Mouse (Mus musculus) hindbrain, postnatal 0 days (tissue): ENCODE results near the gene Uhrf1bp1l. TPM values are rescaled to one million over a fixed set of nuclear protein-coding genes. Genes with fewer than 3 reads are reported as not detected.

ENCODE experiments used
- ATAC-seq: fragments of 200-750 bp; cut with Nextera tagmentation; 2 replicates; pipeline ENCODE4 v1.8.0; 2017; ENCODE audit warnings: mild to moderate bottlenecking, moderate TSS enrichment, moderate library complexity
- DNase-seq: peaks from one replicate; pipeline ENCODE4 v3.0.0-alpha.2; 2015; ENCODE audit warnings: low spot score
- H3K27ac ChIP-seq: fragments of 300-500 bp; sonication (generic); 2 replicates; pipeline ENCODE4 v1.5.1; 2014; ENCODE audit warnings: mild to moderate bottlenecking
- H3K27me3 ChIP-seq: fragments of 300-500 bp; sonication (generic); 2 replicates; pipeline ENCODE4 v1.6.1; 2014; ENCODE audit warnings: low read length, mixed read lengths; ENCODE audit not compliant: insufficient read depth
- H3K36me3 ChIP-seq: fragments of 300-500 bp; sonication (generic); 2 replicates; pipeline ENCODE4 v1.6.1; 2014; ENCODE audit warnings: low read length, mixed read lengths; ENCODE audit not compliant: insufficient read depth
- H3K4me1 ChIP-seq: fragments of 300-500 bp; sonication (generic); 2 replicates; pipeline ENCODE4 v1.6.1; 2014; ENCODE audit warnings: antibody characterized with exemption, low read length, mixed read lengths; ENCODE audit not compliant: insufficient read depth
- H3K4me2 ChIP-seq: fragments of 300-500 bp; sonication (generic); 2 replicates; pipeline ENCODE4 v1.6.1; 2014; ENCODE audit warnings: low read depth, mild to moderate bottlenecking, low read length, moderate library complexity, mixed read lengths
- H3K4me3 ChIP-seq: fragments of 300-500 bp; sonication (generic); 2 replicates; pipeline ENCODE4 v1.5.1; 2014; ENCODE audit warnings: low read length
- H3K9ac ChIP-seq: fragments of 300-500 bp; sonication (generic); replicated peaks from 2 replicates; pipeline ENCODE4 v1.6.1; 2014; ENCODE audit warnings: mild to moderate bottlenecking, low read length, moderate library complexity, mixed read lengths
- H3K9me3 ChIP-seq: fragments of 300-500 bp; sonication (generic); 2 replicates; pipeline ENCODE4 v1.6.1; 2016; ENCODE audit warnings: low read length, mixed read lengths
- CTCF ChIP-seq: IDR thresholded peaks from 2 replicates; pipeline ENCODE4 v1.5.1; 2016; ENCODE audit warnings: antibody characterized with exemption, control low read depth, low read depth
- WGBS: fragments of 180-500 bp; shearing (Covaris S2); extraction: QIAGEN DNeasy Blood & Tissue Kit; methylation state at CpG from one replicate; pipeline ENCODE4 v1.1.7; 2014; 5-methylcytosine and 5-hydroxymethylcytosine counted together
- polyA plus RNA-seq: library from polyadenylated mRNA; unstranded; fragments of >200 nt; fragmentation: Nextera tagmentation; extraction: Ambion mirVana; gene quantifications from 2 replicates; pipeline ENCODE4 v1.2.1, GENCODE M21; 2015
- total RNA-seq: library from RNA; depleted of rRNA; stranded (reverse); fragments of >200 nt; gene quantifications from 2 replicates; pipeline ENCODE4 v1.2.3, GENCODE M21; 2014; rRNA removed

Uhrf1bp1l gene
- total and polyA plus RNA-seq, 2 experiments from 2014 or later, result 28.9 to 32.3 TPM

GRCm38 (mm10) chr10:89868211-89868610 is 123.4 kb downstream of the Uhrf1bp1l start:
- ATAC-seq, result no peak
- Histone ChIP-seq H3K9ac (no peak overlapping the region), H3K27ac (no peak overlapping the region), H3K9me3 (no peaks in the 10 kb centered on the region), H3K36me3 (no peaks in the 10 kb centered on the region), H3K4me1 (no peaks in the 10 kb centered on the region), H3K27me3 (no peaks in the 10 kb centered on the region), H3K4me3 (no peak overlapping the region), H3K4me2 (no peak overlapping the region)
- DNase-seq, result no peak
- no peak for TF ChIP-seq CTCF
- WGBS, result 93% methylated on average over 4 of the region's 4 CpGs

- no peak for TF ChIP-seq CTCF
- WGBS, result 70% methylated on average over 3 of the region's 3 CpGs
- Histone ChIP-seq H3K27ac (no peak overlapping the region), H3K9me3 (no peaks in the 10 kb centered on the region), H3K4me1 (no peaks in the 10 kb centered on the region), H3K4me2 (no peak overlapping the region), H3K36me3 (no peaks in the 10 kb centered on the region), H3K27me3 (no peaks in the 10 kb centered on the region), H3K9ac (no peak overlapping the region), H3K4me3 (no peak overlapping the region)
- ATAC-seq (no peak), DNase-seq (no peak)
Observed at GRCm38 (mm10) chr10:89868836-89869235, 124.0 kb downstream of the Uhrf1bp1l start.

Other genes starting within 250 kb of the Uhrf1bp1l start
- not detected in 2 replicates for gene Nr1h4, start 211.4 kb upstream of the Uhrf1bp1l start, total RNA-seq
- gene Nr1h4, start 211.4 kb upstream of the Uhrf1bp1l start, polyA plus RNA-seq, result 0.08 and 0.09 TPM in 2 replicates
- 4.2 and 7.0 TPM in 2 replicates for gene Slc17a8, start 123.7 kb upstream of the Uhrf1bp1l start, total RNA-seq
- gene Slc17a8, start 123.7 kb upstream of the Uhrf1bp1l start, polyA plus RNA-seq, result 3.3 and 3.9 TPM in 2 replicates
- 31.2 and 32.7 TPM in 2 replicates for gene Scyl2, start 58.7 kb upstream of the Uhrf1bp1l start, total RNA-seq
- gene Scyl2, start 58.7 kb upstream of the Uhrf1bp1l start, polyA plus RNA-seq, result 6.9 and 7.1 TPM in 2 replicates
- 15.1 and 19.0 TPM in 2 replicates for gene Actr6, start 12.7 kb upstream of the Uhrf1bp1l start, total RNA-seq
- gene Actr6, start 12.7 kb upstream of the Uhrf1bp1l start, polyA plus RNA-seq, result 53.6 and 61.1 TPM in 2 replicates
- 125 and 156 TPM in 2 replicates for gene Anks1b, start 128.5 kb downstream of the Uhrf1bp1l start, total RNA-seq
- 98.9 and 104 TPM in 2 replicates for gene Anks1b, start 128.5 kb downstream of the Uhrf1bp1l start, polyA plus RNA-seq